Mouse (Mus musculus) neural tube, embryonic 11.5 days (tissue): ENCODE data around the gene Tbx10. TPM values are rescaled to one million over a fixed set of nuclear protein-coding genes. Genes with fewer than 3 reads are reported as not detected.
"Not testable (repeated sequence)": the region's sequence is repeated elsewhere in the genome, so short reads cannot be mapped to it uniquely, and the experiment has no call there.

Source experiments
- ATAC-seq: fragments of 200-750 bp; cut with Nextera tagmentation; 2 replicates; pipeline ENCODE4 v1.8.0; 2017; ENCODE audit warnings: moderate number of reproducible peaks, mild to moderate bottlenecking, moderate TSS enrichment, moderate library complexity; ENCODE audit not compliant: insufficient read depth, low FRiP score, low TSS enrichment
- DNase-seq: peaks from one replicate; pipeline ENCODE4 v3.0.0-alpha.2; 2015; ENCODE audit warnings: low spot score
- H3K27ac ChIP-seq: fragments of 300-500 bp; sonication (generic); 2 replicates; pipeline ENCODE4 v1.5.1; 2014; ENCODE audit warnings: low read depth, mild to moderate bottlenecking, low read length
- H3K27me3 ChIP-seq: fragments of 300-500 bp; sonication (generic); 2 replicates; pipeline ENCODE4 v1.6.1; 2014; ENCODE audit warnings: mild to moderate bottlenecking, low read length, mixed read lengths; ENCODE audit not compliant: control insufficient read depth, insufficient read depth
- H3K36me3 ChIP-seq: fragments of 300-500 bp; sonication (generic); 2 replicates; pipeline ENCODE4 v1.6.1; 2014; ENCODE audit warnings: mild to moderate bottlenecking, low read length, moderate library complexity, mixed read lengths; ENCODE audit not compliant: control insufficient read depth, insufficient read depth
- H3K4me1 ChIP-seq: fragments of 300-500 bp; sonication (generic); 2 replicates; pipeline ENCODE4 v1.6.1; 2014; ENCODE audit warnings: low read length, mixed read lengths; ENCODE audit not compliant: control insufficient read depth, insufficient read depth
- H3K4me2 ChIP-seq: fragments of 300-500 bp; sonication (generic); 2 replicates; pipeline ENCODE4 v1.6.1; 2014; ENCODE audit warnings: low read depth, mild to moderate bottlenecking, moderate library complexity
- H3K4me3 ChIP-seq: fragments of 300-500 bp; sonication (generic); 2 replicates; pipeline ENCODE4 v1.5.1; 2014; ENCODE audit warnings: low read depth, low read length
- H3K9ac ChIP-seq: fragments of 300-500 bp; sonication (generic); 2 replicates; pipeline ENCODE4 v1.6.1; 2014; ENCODE audit warnings: mild to moderate bottlenecking, low read length
- H3K9me3 ChIP-seq: fragments of 300-500 bp; sonication (generic); 2 replicates; pipeline ENCODE4 v1.6.1; 2016; ENCODE audit warnings: low read length; ENCODE audit not compliant: control insufficient read depth
- WGBS: fragments of 180-500 bp; shearing (Covaris S2); extraction: QIAGEN DNeasy Blood & Tissue Kit; methylation state at CpG from one replicate; pipeline ENCODE4 v1.1.7; 2014; 5-methylcytosine and 5-hydroxymethylcytosine counted together
- polyA plus RNA-seq: library from polyadenylated mRNA; unstranded; fragments of >200 nt; fragmentation: Nextera tagmentation; extraction: Ambion mirVana; gene quantifications from 2 replicates; pipeline ENCODE4 v1.2.1, GENCODE M21; 2014

The Tbx10 gene
- polyA plus RNA-seq, 1 experiment from 2014 or later: not detected

DNA sequence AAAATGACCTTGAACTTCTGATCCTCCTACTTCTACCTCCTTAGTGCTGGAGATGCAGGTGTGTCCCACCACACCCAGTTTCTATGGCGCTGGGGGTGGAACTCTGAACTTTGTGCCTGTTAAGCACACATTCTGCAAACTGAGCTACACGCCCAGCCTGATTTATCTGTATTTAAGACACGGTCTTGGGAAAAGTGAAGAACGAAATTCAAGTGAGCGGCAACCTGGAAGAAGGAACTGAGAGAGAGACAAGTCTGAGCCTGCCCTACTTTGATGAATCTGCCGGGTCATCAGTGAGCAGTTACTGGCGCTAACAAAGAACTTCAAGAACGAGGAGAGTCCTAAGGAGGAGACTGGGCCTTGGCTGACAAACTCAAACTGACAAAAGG, 54.3 kb downstream of the Tbx10 start:
- no peak for DNase-seq
- 85% methylated on average over 8 of the region's 8 CpGs for WGBS

DNA sequence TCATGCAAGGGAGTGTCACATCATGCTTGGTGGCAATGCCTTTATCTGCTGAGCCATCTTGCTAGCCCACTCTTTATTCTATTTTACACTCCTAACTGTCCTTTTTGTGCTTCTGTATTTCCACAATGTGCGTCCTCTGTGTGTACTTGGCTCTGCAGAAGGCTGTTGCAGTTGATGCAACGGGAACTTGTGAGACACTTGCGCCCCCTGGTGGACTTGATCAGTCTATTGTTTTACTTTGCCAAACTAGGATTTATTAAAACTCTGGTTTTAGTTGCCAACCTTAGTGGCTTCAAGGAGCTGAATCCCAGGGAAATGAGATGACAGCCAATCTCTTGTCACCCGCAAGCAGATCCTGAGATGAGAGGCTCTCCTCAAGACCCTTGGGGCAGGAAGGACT, 55.3 kb downstream of the Tbx10 start:
- no peaks in the 10 kb centered on the region for H3K4me1 ChIP-seq
- no peak overlapping the region for H3K4me3 ChIP-seq
- H3K27ac ChIP-seq: no peak overlapping the region
- no peaks in the 10 kb centered on the region for H3K9me3 ChIP-seq
- no peaks in the 10 kb centered on the region for H3K27me3 ChIP-seq
- H3K36me3 ChIP-seq: no peaks in the 10 kb centered on the region
- peak; percentile 81 for DNase-seq
- H3K4me2 ChIP-seq: no peak overlapping the region
- 17% methylated on average over 4 of the region's 4 CpGs for WGBS
- ATAC-seq: no peak
- no peak overlapping the region for H3K9ac ChIP-seq

More for the DNA sequence above, 54.3 kb downstream of the Tbx10 start:
- no peak overlapping the region for H3K9ac ChIP-seq
- H3K27me3 ChIP-seq: no peaks in the 10 kb centered on the region
- H3K27ac ChIP-seq: no peak overlapping the region
- no peak for ATAC-seq
- H3K4me3 ChIP-seq: no peak overlapping the region
- no peaks in the 10 kb centered on the region for H3K36me3 ChIP-seq
- H3K4me2 ChIP-seq: no peak overlapping the region
- H3K9me3 ChIP-seq: no peaks in the 10 kb centered on the region
- no peaks in the 10 kb centered on the region for H3K4me1 ChIP-seq

- not testable (repeated sequence) for H3K4me2 ChIP-seq, ATAC-seq, H3K27ac ChIP-seq, H3K9me3 ChIP-seq, H3K9ac ChIP-seq, H3K4me1 ChIP-seq, H3K4me3 ChIP-seq, H3K27me3 ChIP-seq, H3K36me3 ChIP-seq, DNase-seq
- 80% methylated on average over 5 of the region's 5 CpGs for WGBS
Measured at GRCm38 (mm10) chr19:4049069-4049468, 56.5 kb downstream of the Tbx10 start.

Other genes with a start within 250 kb of the Tbx10 start
- gene Kmt5b, start 225.3 kb upstream of the Tbx10 start, polyA plus RNA-seq: 40.7 and 42.0 TPM in 2 replicates
- 54.4 and 59.5 TPM in 2 replicates for gene Chka, start 141.0 kb upstream of the Tbx10 start, polyA plus RNA-seq
- 17.3 TPM in 2 replicates for gene Tcirg1, start 85.6 kb upstream of the Tbx10 start, polyA plus RNA-seq
- gene Ndufs8, start 80.0 kb upstream of the Tbx10 start, polyA plus RNA-seq: 258 and 266 TPM in 2 replicates
- gene Aldh3b1, start 62.9 kb upstream of the Tbx10 start, polyA plus RNA-seq: 0.65 and 0.73 TPM in 2 replicates
- 5.3 and 7.1 TPM in 2 replicates for gene Unc93b1, start 57.6 kb upstream of the Tbx10 start, polyA plus RNA-seq
- gene Aldh3b3, start 34.1 kb upstream of the Tbx10 start, polyA plus RNA-seq: not detected in 2 replicates
- 0.86 and 1.1 TPM in 2 replicates for gene Aldh3b2, start 20.4 kb upstream of the Tbx10 start, polyA plus RNA-seq
- 2.4 and 3.2 TPM in 2 replicates for gene Acy3, start 6.2 kb upstream of the Tbx10 start, polyA plus RNA-seq
- gene Nudt8, start 7.8 kb downstream of the Tbx10 start, polyA plus RNA-seq: 20.6 and 20.8 TPM in 2 replicates
- 1.8 and 1.9 TPM in 2 replicates for gene Gm49405, start 7.9 kb downstream of the Tbx10 start, polyA plus RNA-seq
- 2.7 and 2.8 TPM in 2 replicates for gene Doc2g, start 10.6 kb downstream of the Tbx10 start, polyA plus RNA-seq
- 207 and 208 TPM in 2 replicates for gene Ndufv1, start 20.1 kb downstream of the Tbx10 start, polyA plus RNA-seq
- 361 TPM in 2 replicates for gene Gstp1, start 45.2 kb downstream of the Tbx10 start, polyA plus RNA-seq
- gene Gstp2, start 53.3 kb downstream of the Tbx10 start, polyA plus RNA-seq: 0.68 and 1.2 TPM in 2 replicates
- gene Gstp3, start 66.8 kb downstream of the Tbx10 start, polyA plus RNA-seq: not detected in 2 replicates
- not detected in 2 replicates for gene Cabp2, start 88.8 kb downstream of the Tbx10 start, polyA plus RNA-seq
- 81.3 and 86.7 TPM in 2 replicates for gene Cdk2ap2, start 104.4 kb downstream of the Tbx10 start, polyA plus RNA-seq
- 9.9 and 13.1 TPM in 2 replicates for gene Pitpnm1, start 107.2 kb downstream of the Tbx10 start, polyA plus RNA-seq
- gene Aip, start 133.1 kb downstream of the Tbx10 start, polyA plus RNA-seq: 68.4 and 77.6 TPM in 2 replicates
- not detected in 2 replicates for gene Gpr152, start 147.0 kb downstream of the Tbx10 start, polyA plus RNA-seq
- 0.11 TPM in 1 of 2 replicates, not detected in the other for gene Cabp4, start 151.3 kb downstream of the Tbx10 start, polyA plus RNA-seq
- gene Coro1b, start 155.9 kb downstream of the Tbx10 start, polyA plus RNA-seq: 128 TPM in 2 replicates
- gene Ptprcap, start 160.9 kb downstream of the Tbx10 start, polyA plus RNA-seq: 0.92 and 1.8 TPM in 2 replicates
- 52.6 and 52.7 TPM in 2 replicates for gene Rps6kb2, start 170.6 kb downstream of the Tbx10 start, polyA plus RNA-seq
- 2.9 and 3.8 TPM in 2 replicates for gene Carns1, start 182.7 kb downstream of the Tbx10 start, polyA plus RNA-seq
- gene Tbc1d10c, start 198.5 kb downstream of the Tbx10 start, polyA plus RNA-seq: 0.68 and 1.1 TPM in 2 replicates
- 928 and 939 TPM in 2 replicates for gene Ppp1ca, start 199.3 kb downstream of the Tbx10 start, polyA plus RNA-seq
- 39.1 and 45.8 TPM in 2 replicates for gene Rad9a, start 208.9 kb downstream of the Tbx10 start, polyA plus RNA-seq
- 0.81 and 1.7 TPM in 2 replicates for gene Clcf1, start 221.5 kb downstream of the Tbx10 start, polyA plus RNA-seq
- not detected in 2 replicates for gene AC109138.7, start 221.6 kb downstream of the Tbx10 start, polyA plus RNA-seq
- 14.7 and 15.2 TPM in 2 replicates for gene Pold4, start 239.1 kb downstream of the Tbx10 start, polyA plus RNA-seq